Mouse (Mus musculus): ENCODE results near the gene Msh6. TPM values are rescaled to one million over a fixed set of nuclear protein-coding genes. Genes with fewer than 3 reads are reported as not detected.
"Not testable (repeated sequence)": the region's sequence is repeated elsewhere in the genome, so short reads cannot be mapped to it uniquely, and the experiment has no call there.

Gene Msh6
- total and polyA plus RNA-seq, 2 experiments from 2014 or later: 18.4 to 29.3 TPM

DNA sequence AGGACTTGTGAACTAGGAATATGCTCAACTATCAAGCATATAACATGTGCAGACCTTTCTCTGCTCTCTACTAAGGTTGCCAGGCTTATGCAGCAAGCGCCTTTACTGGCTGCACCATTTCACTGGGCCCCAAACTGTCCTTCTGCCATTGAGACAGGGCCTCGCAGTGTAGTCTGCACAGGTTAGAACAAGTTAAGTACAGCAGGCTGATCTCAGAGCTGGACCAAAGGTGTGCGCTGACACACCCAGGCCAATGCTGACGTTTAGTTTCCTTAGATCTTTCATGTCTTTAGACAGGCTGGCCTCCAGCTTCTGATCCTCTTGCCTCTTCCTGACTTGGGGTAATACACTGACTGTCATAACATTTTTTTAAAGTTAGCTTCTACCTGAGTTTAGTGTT is 22.9 kb downstream of the Msh6 start:
- no peak for DNase-seq
- 93% methylated on average over 4 of the region's 4 CpGs for WGBS
- Histone ChIP-seq H3K27ac (ENCODE audit: low read depth, low read length) (no peak overlapping the region), H3K4me3 (ENCODE audit: low read depth, low read length) (no peak overlapping the region), H3K4me1 (ENCODE audit: insufficient read depth) (no peaks in the 10 kb centered on the region), H3K4me2 (ENCODE audit: low read depth) (no peak overlapping the region), H3K9me3 (ENCODE audit: low read length) (no peaks in the 10 kb centered on the region), H3K36me3 (ENCODE audit: insufficient read depth) (peaks cover 56% of the 10 kb centered on the region), H3K27me3 (ENCODE audit: insufficient read depth, low read length) (no peaks in the 10 kb centered on the region), H3K9ac (no peak overlapping the region)
- no peak for ATAC-seq
- no peak for TF ChIP-seq CTCF (IDR thresholded peaks at IDR 0.05; ENCODE audit: low read depth)

DNA sequence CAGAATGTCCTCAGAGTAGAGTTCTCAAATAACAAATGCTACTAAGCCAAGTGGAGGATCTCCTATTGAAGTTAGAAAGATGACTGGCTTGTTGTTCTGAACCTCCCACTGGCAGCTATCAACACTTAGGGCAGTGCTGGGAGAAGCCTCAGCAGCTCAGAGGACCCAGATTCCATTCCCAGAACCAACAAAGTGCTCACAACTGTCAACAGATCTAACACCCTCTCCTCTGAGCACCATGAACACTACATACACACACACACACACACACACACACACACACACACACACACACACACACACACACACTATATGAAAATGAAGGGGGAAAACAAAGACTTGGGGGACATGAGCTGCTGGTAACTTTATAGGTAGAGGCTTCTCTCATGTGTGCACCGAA is 30.0 kb downstream of the Msh6 start:
- Histone ChIP-seq H3K4me2 (ENCODE audit: low read depth) (no peak overlapping the region), H3K4me1 (ENCODE audit: insufficient read depth) (no peaks in the 10 kb centered on the region), H3K27ac (ENCODE audit: low read depth, low read length) (no peak overlapping the region), H3K4me3 (ENCODE audit: low read depth, low read length) (no peak overlapping the region), H3K36me3 (ENCODE audit: insufficient read depth) (peaks cover 61% of the 10 kb centered on the region), H3K9me3 (ENCODE audit: low read length) (no peaks in the 10 kb centered on the region), H3K9ac (no peak overlapping the region), H3K27me3 (ENCODE audit: insufficient read depth, low read length) (no peaks in the 10 kb centered on the region)
- 100% methylated on average over 1 of the region's 1 CpGs for WGBS
- no peak for TF ChIP-seq CTCF (IDR thresholded peaks at IDR 0.05; ENCODE audit: low read depth)
- ATAC-seq (no peak), DNase-seq (no peak)

DNA sequence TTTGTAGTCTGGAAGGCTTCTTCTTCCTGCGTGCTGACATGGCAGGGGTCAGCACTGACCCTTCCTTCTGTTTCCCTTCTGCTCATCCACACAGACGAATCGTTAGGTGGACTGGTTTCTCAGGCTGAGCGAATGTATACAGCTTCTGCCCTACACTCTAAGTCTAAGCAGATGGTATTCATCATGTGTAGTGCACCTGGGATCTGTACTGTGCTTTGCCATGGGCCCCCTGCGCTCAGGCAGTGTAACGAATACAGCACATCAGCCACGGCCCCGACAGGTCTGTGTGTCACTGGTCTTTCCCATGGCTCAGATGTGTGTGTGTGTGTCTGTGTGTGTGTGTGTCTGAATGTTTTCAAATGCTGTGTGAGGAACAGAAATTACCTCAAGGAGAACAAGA is 32.1 kb downstream of the Msh6 start:
- no peaks in the 10 kb centered on the region for H3K27me3 ChIP-seq (ENCODE audit: insufficient read depth, low read length)
- 91% methylated on average over 8 of the region's 8 CpGs for WGBS
- H3K36me3 ChIP-seq (ENCODE audit: insufficient read depth): peaks cover 58% of the 10 kb centered on the region
- H3K4me3 ChIP-seq (ENCODE audit: low read depth, low read length): no peak overlapping the region
- TF ChIP-seq CTCF (IDR thresholded peaks at IDR 0.05; ENCODE audit: low read depth): no peak
- no peak overlapping the region for H3K27ac ChIP-seq (ENCODE audit: low read depth, low read length)
- H3K9ac ChIP-seq: no peak overlapping the region
- H3K4me2 ChIP-seq (ENCODE audit: low read depth): no peak overlapping the region
- no peak for DNase-seq
- ATAC-seq: no peak; the same call in 1 of the 2 replicates
- H3K4me1 ChIP-seq (ENCODE audit: insufficient read depth): no peaks in the 10 kb centered on the region
- H3K9me3 ChIP-seq (ENCODE audit: low read length): no peaks in the 10 kb centered on the region

DNA sequence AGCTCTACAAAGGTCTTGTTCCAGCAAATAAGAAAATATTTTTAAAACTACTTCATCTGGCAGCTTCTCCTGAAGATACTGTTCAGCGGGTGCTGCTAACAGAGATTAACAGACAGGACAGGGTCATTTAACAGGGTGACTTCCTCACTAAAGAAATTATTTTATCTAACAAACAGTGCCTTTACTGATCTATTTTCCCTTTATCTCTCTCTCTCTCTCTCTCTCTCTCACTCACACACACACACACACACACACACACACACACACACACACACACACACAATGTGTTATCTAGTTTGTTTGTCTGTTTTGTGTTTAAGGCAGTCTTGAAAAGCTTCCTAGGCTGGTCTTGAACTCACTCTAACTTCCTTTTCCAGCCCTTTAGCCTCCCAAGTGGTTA is 39.6 kb downstream of the Msh6 start:
- Histone ChIP-seq H3K36me3 (ENCODE audit: insufficient read depth) (peaks cover 41% of the 10 kb centered on the region), H3K9me3 (ENCODE audit: low read length) (no peaks in the 10 kb centered on the region), H3K4me1 (ENCODE audit: insufficient read depth) (peaks cover 6% of the 10 kb centered on the region), H3K4me3 (ENCODE audit: low read depth, low read length) (no peak overlapping the region), H3K9ac (no peak overlapping the region), H3K27me3 (ENCODE audit: insufficient read depth, low read length) (no peaks in the 10 kb centered on the region), H3K4me2 (ENCODE audit: low read depth) (no peak overlapping the region), H3K27ac (ENCODE audit: low read depth, low read length) (no peak overlapping the region)
- DNase-seq: no peak
- 69% methylated on average over 1 of the region's 1 CpGs for whole genome bisulfite sequencing
- no peak for TF ChIP-seq CTCF (IDR thresholded peaks at IDR 0.05; ENCODE audit: low read depth)
- no peak for ATAC-seq

DNA sequence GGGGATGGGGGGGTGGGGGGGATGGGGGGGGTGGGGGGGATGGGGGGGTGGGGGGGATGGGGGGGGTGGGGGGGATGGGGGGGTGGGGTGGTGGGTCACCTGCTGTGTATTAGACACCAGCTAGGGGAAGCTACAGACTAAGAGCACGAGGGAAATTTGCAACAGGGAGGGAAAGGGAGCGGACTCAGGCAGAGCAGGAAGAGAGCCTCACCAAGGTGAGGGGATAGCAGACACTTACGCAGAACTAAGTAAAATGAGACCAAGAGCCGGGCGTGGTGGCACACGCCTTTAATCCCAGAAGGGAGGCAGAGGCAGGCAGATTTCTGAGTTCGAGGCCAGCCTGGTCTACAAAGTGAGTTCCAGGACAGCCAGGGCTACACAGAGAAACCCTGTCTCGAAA is 41.2 kb downstream of the Msh6 start:
- 87% methylated on average over 8 of the region's 8 CpGs for WGBS
- peaks cover 29% of the 10 kb centered on the region for H3K36me3 ChIP-seq (ENCODE audit: insufficient read depth)
- not testable (repeated sequence) for ATAC-seq

DNA sequence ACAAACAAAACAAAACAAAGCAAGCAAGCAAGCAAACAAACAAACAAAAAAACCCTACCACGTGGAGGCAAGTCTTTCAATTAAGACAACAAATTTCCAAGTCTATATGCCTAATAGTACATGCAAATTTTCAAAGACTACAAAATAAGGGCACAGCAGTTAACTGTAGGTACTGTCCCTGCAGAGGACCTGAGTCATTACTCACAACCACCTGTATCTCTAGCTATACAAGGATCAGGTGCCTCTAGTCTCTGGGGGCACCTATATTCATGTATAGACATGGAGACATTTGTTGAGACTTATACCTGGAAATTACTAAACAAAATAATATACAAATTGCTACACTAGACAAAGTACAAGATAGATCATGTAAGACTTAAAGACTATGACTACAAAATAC is 49.1 kb downstream of the Msh6 start:
- Histone ChIP-seq H3K9ac (no peak overlapping the region), H3K36me3 (ENCODE audit: insufficient read depth) (no peaks in the 10 kb centered on the region), H3K4me3 (ENCODE audit: low read depth, low read length) (no peak overlapping the region), H3K27ac (ENCODE audit: low read depth, low read length) (no peak overlapping the region), H3K4me2 (ENCODE audit: low read depth) (no peak overlapping the region), H3K9me3 (ENCODE audit: low read length) (no peaks in the 10 kb centered on the region), H3K27me3 (ENCODE audit: insufficient read depth, low read length) (no peaks in the 10 kb centered on the region), H3K4me1 (ENCODE audit: insufficient read depth) (peaks cover 10% of the 10 kb centered on the region; the same call in 1 of the 2 replicates)
- 77% methylated on average over 1 of the region's 1 CpGs for WGBS
- DNase-seq (no peak), ATAC-seq (no peak)
- TF ChIP-seq CTCF (IDR thresholded peaks at IDR 0.05; ENCODE audit: low read depth): no peak

More for the DNA sequence above, 41.2 kb downstream of the Msh6 start:
- H3K9ac ChIP-seq; H3K9me3 ChIP-seq (ENCODE audit: low read length); H3K27ac ChIP-seq (ENCODE audit: low read depth, low read length); DNase-seq; H3K27me3 ChIP-seq (ENCODE audit: insufficient read depth, low read length); H3K4me2 ChIP-seq (ENCODE audit: low read depth); H3K4me3 ChIP-seq (ENCODE audit: low read depth, low read length): not testable (repeated sequence)
- peaks cover 11% of the 10 kb centered on the region for H3K4me1 ChIP-seq (ENCODE audit: insufficient read depth)

DNA sequence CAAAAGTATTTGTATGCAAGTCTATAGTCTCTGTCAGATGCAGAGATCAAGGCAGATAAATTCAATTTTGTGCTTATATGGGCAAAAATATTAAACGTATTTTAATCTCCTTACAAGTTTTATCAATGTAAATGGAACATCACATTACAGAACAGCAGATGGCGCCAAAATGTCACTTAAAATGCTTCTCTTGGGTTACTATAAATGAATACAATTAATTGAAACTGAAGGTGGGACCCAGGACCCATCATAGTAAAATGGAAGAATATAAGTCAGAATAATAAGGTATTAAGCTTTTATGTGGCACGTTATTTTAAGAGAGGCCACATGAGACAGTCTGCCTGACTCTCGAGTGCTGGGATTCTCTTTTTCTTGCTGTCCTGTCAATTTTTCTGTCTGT is 50.4 kb downstream of the Msh6 start:
- H3K4me1 ChIP-seq (ENCODE audit: insufficient read depth): 0 out of 2 replicates have a peak, but pooled peaks cover 3% of the 10 kb centered on the region
- DNase-seq (peak; percentile 82), ATAC-seq (peak; percentile 43; the same call in 1 of the 2 replicates)
- 26% methylated on average over 4 of the region's 4 CpGs for WGBS
- TF ChIP-seq CTCF (IDR thresholded peaks at IDR 0.05; ENCODE audit: low read depth): peak; percentile 65
- H3K27me3 ChIP-seq (ENCODE audit: insufficient read depth, low read length): no peaks in the 10 kb centered on the region
- H3K9ac ChIP-seq: no peak overlapping the region
- H3K4me3 ChIP-seq (ENCODE audit: low read depth, low read length): no peak overlapping the region
- no peaks in the 10 kb centered on the region for H3K36me3 ChIP-seq (ENCODE audit: insufficient read depth)
- no peak overlapping the region for H3K27ac ChIP-seq (ENCODE audit: low read depth, low read length)
- H3K9me3 ChIP-seq (ENCODE audit: low read length): no peaks in the 10 kb centered on the region
- H3K4me2 ChIP-seq (ENCODE audit: low read depth): no peak overlapping the region
